Mouse (Mus musculus) heart, adult 9 months (tissue): Measurements from ENCODE around the gene Slc7a15.

Source experiments
- DNase-seq, 2 experiments: peaks; one replicate each; pipeline ENCODE4 v3.0.0; 2022; ENCODE audit warnings: low spot score in 2 of 2

Gene Slc7a15

GRCm38 (mm10) chr12:8506954-8507707, 91.7 kb downstream of the Slc7a15 start:
- peak in 1 of 2 experiments; percentile 44 for DNase-seq

DNA sequence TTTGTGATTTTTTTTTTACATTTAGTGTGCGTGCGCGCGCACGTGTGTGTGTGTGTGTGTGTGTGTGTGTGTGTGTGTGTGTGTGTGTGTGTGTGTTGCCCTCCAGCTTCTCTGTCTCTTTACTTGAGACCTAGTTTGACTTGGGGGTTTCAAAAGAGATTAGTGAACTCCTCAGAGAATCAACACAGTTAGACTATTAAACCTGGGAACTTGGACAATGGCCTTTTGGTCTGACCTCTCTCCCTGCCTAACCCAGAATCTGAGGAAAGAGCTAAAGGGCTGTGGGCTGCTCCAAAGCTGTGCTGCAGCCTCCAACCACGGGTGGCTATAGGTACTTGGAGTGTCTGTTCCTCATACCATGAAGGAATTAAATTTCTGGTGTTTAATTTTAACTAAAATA, 94.7 kb downstream of the Slc7a15 start:
- no peak for DNase-seq

DNA sequence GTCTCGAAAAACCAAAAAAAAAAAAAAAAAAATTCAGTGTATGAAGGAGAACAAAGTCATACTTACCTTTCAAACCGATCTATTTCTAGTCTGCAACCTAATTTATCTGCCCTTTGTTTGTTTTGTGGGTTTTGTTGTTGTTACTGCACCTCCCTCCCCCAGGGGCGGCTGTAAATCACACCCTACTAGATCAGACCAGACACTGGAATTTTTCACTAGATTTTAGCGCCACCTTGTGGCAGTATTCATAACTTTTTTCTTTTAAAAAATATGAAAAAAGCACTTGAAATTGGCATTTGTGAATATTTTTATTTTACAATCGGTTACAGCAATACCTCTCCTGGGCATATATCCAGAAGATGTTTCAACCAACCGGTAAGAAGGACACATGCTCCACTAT, 96.3 kb downstream of the Slc7a15 start:
- DNase-seq = peak; percentile 51 to 64

DNA sequence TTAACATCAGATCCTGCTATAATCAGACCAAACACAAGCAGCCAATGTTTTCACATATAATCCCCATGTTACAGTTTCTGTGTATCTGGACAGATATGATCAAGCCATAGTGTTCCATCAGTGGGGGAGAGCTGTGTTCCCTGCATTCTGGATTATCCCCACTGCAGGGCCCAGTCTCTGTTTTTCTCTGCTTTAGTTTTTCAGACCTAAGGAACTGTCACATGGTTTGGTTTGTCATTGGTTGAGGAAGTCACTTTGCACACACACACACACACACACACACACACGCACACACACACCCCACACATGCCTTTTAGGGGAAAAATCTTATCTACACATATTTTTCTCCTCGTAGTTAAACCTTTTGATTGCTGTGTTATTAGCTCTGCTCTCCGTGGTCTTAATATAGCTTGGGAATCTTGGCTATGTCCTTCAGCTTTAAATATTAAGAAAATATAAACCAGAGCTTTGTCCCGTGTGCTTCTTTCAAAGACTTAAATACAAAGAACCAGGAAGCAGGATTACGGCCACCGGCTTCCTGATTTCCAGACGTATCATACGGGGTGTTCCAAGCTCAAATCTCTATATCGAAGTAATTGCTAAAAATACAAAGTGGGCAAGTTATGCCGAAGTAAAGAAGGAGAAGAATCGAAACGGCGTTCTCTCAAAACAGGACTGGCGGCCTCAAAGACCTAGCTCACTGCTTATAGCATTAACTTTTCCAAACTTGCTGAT, 97.1 kb downstream of the Slc7a15 start:
- DNase-seq = peak; percentile 34 to 37

DNA sequence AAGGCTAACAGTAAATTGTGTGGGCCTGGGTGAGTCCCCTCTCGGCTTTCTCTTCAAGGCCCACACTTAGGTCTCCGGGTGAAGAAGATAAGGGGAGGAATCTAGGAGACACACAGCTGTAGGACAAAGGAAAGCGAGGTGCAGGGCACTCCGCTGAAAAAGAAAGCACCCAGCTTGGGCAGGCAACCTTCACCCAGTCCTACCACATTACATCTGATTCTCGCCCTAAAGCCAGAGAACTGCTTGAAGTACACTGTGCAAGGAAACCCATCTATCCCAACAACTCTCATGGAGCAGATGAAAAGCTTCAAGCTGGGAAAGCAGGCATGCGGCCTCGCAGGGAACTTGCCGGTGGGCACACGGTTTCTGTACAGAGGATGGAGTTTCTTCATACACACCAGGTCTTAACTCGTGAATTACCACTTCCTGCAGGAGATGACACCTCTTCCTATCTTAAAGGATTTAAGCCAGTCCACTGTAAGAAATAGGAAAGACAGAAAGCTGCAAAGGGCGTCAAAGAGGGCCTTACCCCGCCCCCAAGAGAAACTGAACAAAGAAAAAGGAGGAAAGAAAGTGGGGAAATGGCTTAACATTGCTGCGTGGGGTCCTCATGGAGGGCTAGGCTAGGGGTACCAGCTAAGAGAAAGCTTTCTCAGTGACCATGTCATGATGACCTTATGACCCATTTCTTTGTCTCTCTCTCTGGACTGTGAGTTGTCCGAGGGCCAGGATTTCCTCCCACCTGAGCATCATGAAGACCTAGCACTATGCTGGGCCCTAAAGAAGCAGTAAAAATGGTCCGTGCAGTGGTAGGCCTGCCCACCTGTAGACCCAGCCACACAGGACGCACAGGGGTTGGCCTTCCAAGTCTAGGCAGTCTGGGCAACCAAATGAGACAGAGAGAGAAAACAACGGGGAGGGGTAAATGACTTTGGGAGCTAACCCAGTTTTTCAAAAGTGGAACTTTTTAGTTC, 98.0 kb downstream of the Slc7a15 start:
- peak; percentile 43 to 48 for DNase-seq

GRCm38 (mm10) chr12:8499871-8500596, 98.8 kb downstream of the Slc7a15 start, which contains the start of gene Rhob:
Gene Rhob (minus strand): TSS chr12:8500009.
- peak; percentile 99 for DNase-seq

GRCm38 (mm10) chr12:8499001-8499870, 99.6 kb downstream of the Slc7a15 start:
- peak; percentile 59 to 72 for DNase-seq

DNA sequence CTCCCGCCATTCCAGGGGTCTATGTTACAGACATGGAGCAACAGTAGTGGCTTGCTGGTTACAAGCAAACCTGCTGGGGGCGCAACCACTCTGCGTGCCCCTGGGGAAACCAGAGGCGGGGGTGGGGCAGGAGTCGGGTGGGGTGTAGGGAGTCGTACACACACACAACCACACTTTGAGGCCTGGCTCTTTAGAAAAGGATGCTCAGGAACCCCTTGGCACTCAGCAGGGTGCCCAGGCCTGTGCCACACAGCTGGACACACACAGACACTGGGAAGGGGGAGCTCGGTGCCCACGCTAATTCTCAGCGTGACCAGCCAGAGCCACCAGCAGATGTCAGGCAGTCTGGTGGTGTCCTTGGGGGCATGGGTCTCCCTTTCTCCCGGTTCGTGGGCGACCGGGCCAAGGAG, 100.3 kb downstream of the Slc7a15 start:
- peak; percentile 31 to 55 for DNase-seq

DNA sequence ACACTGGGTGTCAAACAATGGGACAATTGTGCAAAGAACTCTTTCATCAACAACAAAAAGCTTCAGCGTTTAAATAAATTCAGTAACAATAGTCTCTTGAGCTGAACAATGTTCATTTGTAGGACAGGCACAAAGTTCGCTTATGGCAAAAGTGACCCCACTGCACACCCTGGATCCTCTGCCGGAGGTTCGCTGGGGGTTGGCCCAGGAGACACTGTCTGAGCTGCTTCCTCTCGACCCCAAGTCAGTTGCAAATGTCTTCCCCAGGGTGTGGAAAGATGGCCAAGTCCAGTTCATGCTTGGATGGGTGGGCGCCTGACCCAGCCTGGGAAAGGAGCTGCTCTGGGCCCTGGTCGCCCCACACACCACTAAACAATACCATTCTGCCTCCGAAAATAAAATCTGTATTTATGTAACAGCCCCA, 100.7 kb downstream of the Slc7a15 start:
- peak; percentile 31 to 55 for DNase-seq

- DNase-seq = no peak
These were observed 101.6 kb downstream of the Slc7a15 start for GRCm38 (mm10) chr12:8497314-8497706.

DNA sequence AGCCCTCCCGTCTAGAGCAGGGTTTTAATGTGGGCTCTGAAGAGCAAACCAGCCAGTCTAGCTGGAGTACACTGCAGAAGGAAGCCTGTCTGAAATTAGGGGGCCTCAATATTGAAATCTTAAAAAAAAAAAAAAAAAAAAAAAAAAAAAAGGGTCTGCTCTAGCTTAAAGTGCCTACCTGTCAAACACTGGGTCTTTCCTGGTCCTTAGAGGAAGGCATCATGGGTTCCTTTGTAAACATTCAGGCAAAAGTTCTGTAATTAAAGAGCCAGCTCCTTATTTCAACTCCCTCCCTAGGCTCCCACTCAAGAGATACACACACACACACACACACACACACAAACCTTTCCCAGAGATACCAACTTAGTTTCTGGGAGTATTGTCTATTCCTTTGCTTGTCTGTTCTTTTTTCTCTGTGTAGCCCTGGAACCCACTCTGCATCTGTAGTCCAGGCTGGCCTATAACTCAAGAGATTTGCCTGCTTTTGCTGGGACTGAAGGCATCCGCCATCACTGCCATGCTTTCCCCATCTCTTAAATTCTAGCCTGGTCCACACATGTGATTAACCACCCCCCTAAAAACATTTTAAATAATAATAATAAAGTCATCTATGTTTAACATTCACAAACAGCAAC, 102.1 kb downstream of the Slc7a15 start:
- no peak for DNase-seq

GRCm38 (mm10) chr12:8495881-8496678, 102.8 kb downstream of the Slc7a15 start:
- DNase-seq = peak; percentile 69 to 79

- no peak for DNase-seq
These were observed 104.2 kb downstream of the Slc7a15 start for GRCm38 (mm10) chr12:8494675-8495074.

DNA sequence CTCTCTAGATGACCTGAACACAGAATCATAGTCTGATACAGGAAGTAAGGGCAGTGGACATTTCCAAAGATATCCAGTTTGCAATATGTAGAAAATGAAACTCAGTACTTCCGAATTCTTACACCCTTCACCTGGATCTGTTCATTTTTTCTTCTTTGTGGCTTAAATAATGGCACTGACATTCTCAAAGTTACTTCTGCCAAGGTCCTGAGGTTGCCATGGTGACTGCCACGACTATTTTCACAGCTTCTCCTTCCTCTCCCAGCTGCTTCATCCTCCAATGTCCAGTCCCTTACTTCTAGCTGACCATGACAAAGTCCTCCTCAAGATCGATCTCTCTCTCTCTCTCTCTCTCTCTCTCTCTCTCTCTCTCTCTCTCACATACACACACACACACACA, 105.5 kb downstream of the Slc7a15 start:
- DNase-seq = no peak

DNA sequence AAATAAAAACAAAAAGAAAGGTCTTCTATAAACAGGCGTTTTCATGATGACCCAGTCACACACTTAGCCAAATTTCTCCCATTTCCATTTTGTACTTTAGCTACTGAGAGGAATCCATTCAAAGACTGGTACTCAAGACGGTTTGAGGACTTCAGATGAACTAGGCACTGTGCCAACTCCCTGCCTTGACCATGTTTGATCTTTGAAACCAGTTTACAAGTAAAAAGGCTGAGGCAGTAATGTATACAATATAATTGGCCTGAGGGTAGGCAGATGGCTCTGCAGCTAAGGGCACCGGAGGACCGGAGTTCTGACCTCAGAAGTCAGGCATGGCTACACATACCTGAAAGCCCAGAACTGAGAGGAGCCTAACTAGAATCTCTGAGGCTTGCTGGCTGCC, 109.8 kb downstream of the Slc7a15 start:
- DNase-seq = no peak

DNA sequence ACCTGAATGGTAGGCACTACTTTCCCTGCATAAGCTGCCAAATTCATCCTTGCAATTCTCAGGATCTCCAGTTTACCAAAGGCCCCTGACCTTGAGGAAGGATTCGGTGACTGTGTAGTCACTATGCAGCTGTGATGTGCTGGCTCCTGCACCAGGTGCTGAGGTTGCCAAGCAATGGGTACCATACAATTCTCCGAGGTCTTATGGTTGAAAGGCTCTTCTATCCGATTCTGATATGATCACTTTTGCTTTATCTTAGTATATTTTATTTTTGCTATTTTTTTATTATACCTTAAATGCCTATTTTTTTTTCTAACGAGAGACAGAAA, 110.2 kb downstream of the Slc7a15 start:
- DNase-seq = no peak

- peak in 1 of 2 experiments; percentile 14 for DNase-seq
These were observed 110.8 kb downstream of the Slc7a15 start for GRCm38 (mm10) chr12:8487959-8488651.

DNA sequence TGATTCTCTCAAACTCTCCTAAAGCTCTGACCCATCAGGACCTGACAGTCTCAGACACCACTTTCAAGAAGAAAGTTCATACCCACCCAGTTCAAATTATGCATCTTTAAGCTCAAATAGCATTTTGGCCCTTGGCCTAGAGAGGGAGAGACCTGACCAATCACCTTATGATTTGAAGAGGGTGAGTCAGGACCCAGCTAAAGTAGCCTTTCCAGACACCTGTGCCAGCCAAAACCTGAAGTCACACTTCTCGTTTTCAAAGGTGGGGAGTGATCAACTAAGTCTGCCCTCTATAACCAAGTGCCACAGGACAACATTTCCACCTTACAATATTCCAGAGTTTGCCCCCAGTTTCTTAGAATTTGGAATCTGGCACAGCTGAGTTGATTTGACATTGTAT, 111.6 kb downstream of the Slc7a15 start:
- no peak for DNase-seq
